In genomic region chr10:75979432-75979831, GRCm38 (mm10) we compare ENCODE assay signal across 15 mouse cellular contexts. TPM values are rescaled to one million over a fixed set of nuclear protein-coding genes. Genes with fewer than 3 reads are reported as not detected.
"Had no signal": no experiment of that assay in that cellular context is flagged by ENCODE, and none has a peak within 500 bp of the region (broad histone marks: within the 10 kb centered on the region; RNA-seq: fewer than 3 reads in every experiment).

No protein-coding gene starts in this region.

- H3K4me1 ChIP-seq: limb, embryonic 13.5 days; midbrain, embryonic 13.5 days; neural tube, embryonic 15.5 days had no signal

- H3K4me3 ChIP-seq: limb, embryonic 13.5 days; midbrain, embryonic 13.5 days; myocyte; neural tube, embryonic 15.5 days had no signal

- H3K9ac ChIP-seq: limb, embryonic 13.5 days; liver, embryonic 14.5 days; midbrain, embryonic 13.5 days; neural tube, embryonic 15.5 days had no signal

- H3K4me2 ChIP-seq: limb, embryonic 13.5 days; midbrain, embryonic 13.5 days; neural tube, embryonic 15.5 days had no signal

- H3K36me3 ChIP-seq: limb, embryonic 13.5 days; midbrain, embryonic 13.5 days; neural tube, embryonic 15.5 days had no signal

- H3K9me3 ChIP-seq: limb, embryonic 13.5 days; midbrain, embryonic 13.5 days; neural tube, embryonic 15.5 days had no signal

- DNase-seq: kidney, adult 8-10 months; kidney, postnatal 25 days; lung, adult 18-20 months; right cerebral cortex, postnatal 14 days; spleen, adult 18-20 months; thymus, postnatal 4 days had no signal

- ATAC-seq: midbrain, embryonic 13.5 days had no signal

- H3K27me3 ChIP-seq: limb, embryonic 13.5 days; midbrain, embryonic 13.5 days; neural tube, embryonic 15.5 days had no signal

- H3K27ac ChIP-seq: limb, embryonic 13.5 days; liver, embryonic 14.5 days; midbrain, embryonic 13.5 days; neural tube, embryonic 15.5 days had no signal

RNA-seq across cellular contexts. Expression of gene Gm5134, which starts 25.1 kb away (rescaled TPM):
- polyA plus RNA-seq: kidney, embryonic 16.5 days; liver, adult 2 months; lung, embryonic 16.5 days; neural tube, embryonic 15.5 days; stomach, embryonic 14.5 days had no signal

RNA-seq across cellular contexts. Expression of gene Gm867, which starts 39.0 kb away (rescaled TPM):
- polyA plus RNA-seq: limb, embryonic 13.5 days; stomach, embryonic 14.5 days had no signal
